Mouse (Mus musculus): ENCODE data around the gene Glrx.

GRCm38 (mm10) chr13:75859264-75859844 is 19.7 kb downstream of the Glrx start:
- TF ChIP-seq FLI1 (IDR thresholded peaks at IDR 0.05; ENCODE audit: low read length) (no peak), GATA1 (IDR thresholded peaks at IDR 0.05; ENCODE audit: borderline replicate concordance, low read length) (no peak)

All from megakaryocyte, embryonic 14.5 days (primary cell).